Mouse (Mus musculus) G1E-ER4 (cell line): ENCODE measurements around the gene Olfr449. TPM values are rescaled to one million over a fixed set of nuclear protein-coding genes. Genes with fewer than 3 reads are reported as not detected.

Source experiments
- GATA1 ChIP-seq: IDR thresholded peaks from one replicate; pipeline ENCODE4 v1.8.0; 2012; ENCODE audit warnings: low read length, inconsistent platforms
- polyA plus RNA-seq: library from polyadenylated mRNA; stranded (reverse); fragments of >175 nt; gene quantifications from 2 replicates; pipeline ENCODE4 v1.2.3, GENCODE M21; 2012

Gene Olfr449
- not detected in 2 replicates for polyA plus RNA-seq

DNA sequence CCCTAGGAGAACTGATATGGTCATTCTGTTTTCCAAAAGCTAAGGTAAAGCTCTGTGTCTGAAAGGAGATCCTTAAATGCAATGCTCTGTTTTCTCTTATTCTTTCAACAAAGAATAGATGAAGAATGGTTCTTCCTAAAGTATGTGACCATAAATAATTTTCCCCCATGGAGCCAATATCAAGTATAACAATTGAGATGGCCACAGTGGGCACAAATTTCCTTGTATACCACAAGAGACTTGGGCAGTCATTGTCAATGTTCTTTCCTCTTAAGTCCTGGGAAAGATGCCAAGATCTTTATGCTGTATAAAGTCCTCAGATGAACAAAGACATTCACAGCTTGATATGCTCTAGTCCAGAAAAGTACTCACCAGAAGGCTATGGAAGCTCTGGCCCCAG lies at the start of gene Olfr449:
Olfr449 (plus strand) TSS at position 301 of the 400 bp plus-strand sequence.
- no peak for TF ChIP-seq GATA1

DNA sequence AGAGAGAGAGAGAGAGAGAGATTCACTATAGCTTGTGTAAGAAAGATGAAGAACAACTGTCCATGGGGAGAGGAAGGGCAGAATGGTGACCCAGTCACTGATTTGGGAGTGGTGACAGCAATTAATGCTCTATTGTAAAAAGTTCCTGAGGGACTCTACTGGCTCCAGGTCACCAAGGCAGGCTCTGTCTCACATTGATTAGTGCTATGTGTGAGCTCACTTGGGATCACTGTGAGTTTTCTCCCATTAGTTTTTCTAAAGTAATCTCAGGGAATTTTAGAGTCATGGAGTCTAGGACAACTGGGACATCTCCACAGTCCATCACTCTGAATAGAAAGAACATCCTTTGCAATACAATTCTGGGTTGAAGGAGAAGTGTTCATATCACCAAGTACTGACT lies 49.4 kb upstream of the Olfr449 start, which contains the start of gene Olfr452:
Olfr452 (plus strand) TSS at position 301 of the 400 bp plus-strand sequence.
- TF ChIP-seq GATA1, result no peak

DNA sequence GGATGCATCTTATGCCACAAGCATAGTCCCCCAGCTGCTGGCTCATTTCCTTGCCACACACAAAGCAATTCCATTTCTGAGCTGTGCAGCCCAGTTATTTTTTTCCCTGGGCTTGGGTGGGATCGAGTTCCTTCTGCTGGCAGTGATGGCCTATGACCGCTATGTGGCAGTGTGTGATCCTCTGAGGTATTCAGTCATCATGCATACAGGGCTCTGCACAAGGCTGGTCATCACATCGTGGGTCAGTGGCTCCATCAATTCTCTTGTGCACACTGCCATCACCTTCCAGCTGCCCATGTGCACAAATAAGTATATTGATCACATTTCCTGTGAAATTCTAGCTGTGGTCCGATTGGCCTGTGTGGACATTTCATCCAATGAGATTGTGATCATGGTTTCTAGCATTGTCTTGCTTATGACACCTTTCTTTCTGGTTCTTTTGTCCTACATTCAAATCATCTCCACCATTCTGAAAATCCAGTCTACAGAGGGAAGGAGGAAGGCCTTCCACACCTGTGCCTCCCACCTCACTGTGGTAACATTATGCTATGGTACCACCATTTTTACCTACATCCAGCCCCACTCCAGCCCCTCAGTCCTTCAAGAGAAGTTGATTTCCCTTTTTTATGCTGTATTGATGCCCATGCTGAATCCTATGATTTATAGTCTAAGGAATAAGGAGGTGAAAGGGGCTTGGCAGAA lies 43.8 kb upstream of the Olfr449 start:
- TF ChIP-seq GATA1, result no peak

DNA sequence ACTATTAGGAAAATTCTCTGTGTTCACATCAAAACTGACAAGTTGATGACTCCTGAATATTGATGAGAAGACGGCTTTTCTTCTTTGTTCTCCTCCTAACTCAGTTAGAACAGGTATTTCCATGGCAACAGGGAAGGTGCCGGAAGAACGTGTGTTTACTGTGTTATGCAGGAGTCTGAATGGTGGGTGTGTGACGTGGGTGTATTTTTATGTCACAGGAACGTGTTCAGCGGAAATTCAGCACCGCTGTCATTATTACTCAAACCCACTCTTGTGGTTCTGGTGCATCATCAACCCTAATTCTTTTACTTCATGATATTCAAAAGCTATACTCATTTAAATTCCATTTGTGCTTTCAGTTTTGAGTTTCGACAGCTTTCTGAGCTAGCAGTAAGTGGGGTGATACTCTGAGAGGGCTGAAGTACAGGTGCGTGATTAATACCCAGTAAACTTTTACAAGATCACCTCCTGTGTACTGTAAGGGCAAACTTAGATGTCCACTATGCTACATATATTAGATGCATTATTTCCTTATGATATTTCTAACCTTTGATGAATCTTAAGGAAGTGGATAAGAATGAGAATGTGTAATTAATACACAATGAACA lies 43.1 kb upstream of the Olfr449 start:
- TF ChIP-seq GATA1, result no peak

DNA sequence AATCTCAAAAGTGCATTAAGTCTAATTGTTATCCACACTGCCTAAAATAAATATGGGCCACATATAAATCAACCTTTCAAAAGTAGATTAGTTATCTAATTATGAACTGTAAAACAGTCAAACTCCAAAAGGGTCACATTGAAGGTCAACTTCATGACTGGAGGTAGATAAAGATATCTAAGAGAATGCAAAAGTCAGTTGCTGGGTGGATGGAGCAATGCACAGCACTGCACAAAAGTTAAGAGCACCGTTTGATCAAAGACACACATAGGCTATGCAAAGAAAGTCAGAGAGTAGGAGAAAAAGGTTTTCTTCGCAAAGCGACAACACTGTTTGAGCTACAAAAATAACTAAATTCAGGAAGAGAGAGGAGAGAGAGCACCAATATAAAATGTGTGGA lies 39.2 kb upstream of the Olfr449 start:
- no peak for TF ChIP-seq GATA1

DNA sequence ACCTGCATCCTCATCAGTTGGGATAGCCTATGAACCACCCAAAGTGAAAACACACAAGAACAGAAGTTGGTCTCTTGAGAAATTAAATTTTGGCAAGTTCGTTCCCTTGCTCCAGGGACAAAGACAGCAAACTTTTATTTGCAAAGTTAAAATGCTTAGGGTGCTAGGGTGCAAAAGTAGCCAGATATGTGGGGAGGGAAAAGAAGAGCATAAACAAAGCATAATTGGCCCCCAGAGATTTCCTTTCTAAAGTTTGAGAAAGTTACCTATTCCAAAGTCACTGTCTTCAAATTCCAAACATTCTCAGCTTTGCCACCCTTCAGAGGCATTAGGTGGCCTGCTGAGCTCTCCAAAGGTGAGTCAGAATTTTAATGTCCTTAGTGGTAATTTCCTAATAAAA lies 22.5 kb upstream of the Olfr449 start, which contains the start of gene Olfr450:
Olfr450 (plus strand) TSS at position 301 of the 400 bp plus-strand sequence.
- no peak for TF ChIP-seq GATA1

DNA sequence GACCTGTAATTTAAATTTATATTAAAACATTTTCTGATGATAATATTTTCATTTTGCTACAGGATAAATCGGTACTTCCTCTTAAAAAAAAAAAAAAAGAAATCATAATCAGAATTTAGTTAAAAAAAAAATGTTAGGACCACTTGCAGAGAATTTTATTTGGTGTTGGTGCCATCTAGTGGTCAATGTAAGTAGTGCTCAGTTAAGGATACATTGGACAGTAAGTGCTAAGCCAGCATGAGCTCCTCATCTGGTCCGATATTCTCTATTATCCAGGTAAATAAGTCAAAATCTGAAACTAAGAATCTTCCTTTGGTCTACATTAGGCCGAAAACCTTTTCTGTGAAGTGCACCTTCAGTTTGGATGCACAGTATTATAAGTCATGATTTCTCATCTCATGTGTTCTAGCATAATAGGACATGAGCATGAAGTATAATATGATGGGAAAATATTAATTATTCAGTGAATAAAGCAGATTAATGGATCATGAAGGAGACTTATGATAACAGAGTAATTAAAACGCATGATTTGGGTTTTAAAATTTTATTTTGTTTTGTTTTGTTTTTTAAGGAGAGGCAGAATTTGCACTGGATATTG lies 26.1 kb downstream of the Olfr449 start:
- no peak for TF ChIP-seq GATA1

DNA sequence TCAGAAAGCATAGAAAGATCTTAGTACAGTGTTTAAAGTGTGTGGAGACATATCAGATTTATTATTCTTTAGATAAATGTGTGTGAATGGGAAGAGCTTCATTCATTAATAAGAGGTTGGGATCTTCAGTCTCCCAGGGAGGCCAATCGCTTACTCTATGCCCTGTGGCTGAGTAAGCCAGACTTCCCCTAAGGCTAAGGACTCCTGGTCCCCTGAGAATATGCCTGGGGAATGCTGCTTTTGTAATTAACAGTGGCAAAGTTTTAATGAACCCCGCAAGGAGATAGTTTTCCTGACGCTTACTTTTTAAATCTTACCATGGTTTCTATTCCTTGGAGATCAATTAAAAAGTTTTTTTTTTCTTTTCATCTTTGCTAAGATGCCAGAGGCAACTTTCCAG lies 35.5 kb downstream of the Olfr449 start:
- no peak for TF ChIP-seq GATA1

DNA sequence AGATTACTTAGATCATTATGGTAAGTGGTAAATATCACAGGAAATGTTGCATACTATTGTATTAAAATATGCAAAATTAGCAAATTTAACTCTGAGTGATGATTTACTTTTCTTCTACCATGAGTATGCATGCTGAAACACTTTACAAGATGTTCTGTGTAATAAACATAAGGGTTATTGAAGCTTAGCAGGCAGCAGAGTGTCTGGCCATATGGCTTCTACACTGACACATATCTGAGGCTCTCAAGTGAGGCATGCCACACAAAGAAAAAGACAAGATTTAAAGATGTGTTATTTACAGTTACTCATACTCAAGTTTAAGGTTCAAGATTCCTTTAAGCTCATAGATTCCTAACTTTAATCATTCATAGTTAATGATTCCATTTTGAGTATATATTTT lies 42.1 kb downstream of the Olfr449 start:
- no peak for TF ChIP-seq GATA1

Other genes with a start within 250 kb of the Olfr449 start
- not detected in 2 replicates for gene Tcaf3, start 236.7 kb upstream of the Olfr449 start, polyA plus RNA-seq
- not detected in 2 replicates for gene Tcaf2, start 189.1 kb upstream of the Olfr449 start, polyA plus RNA-seq
- gene Tcaf1, start 124.3 kb upstream of the Olfr449 start, polyA plus RNA-seq, result not detected in 2 replicates
- not detected in 2 replicates for gene Olfr453, start 95.0 kb upstream of the Olfr449 start, polyA plus RNA-seq
- gene Olfr38, start 78.0 kb upstream of the Olfr449 start, polyA plus RNA-seq, result not detected in 2 replicates
- gene Olfr452, start 49.3 kb upstream of the Olfr449 start, polyA plus RNA-seq, result not detected in 2 replicates
- gene Olfr450, start 22.4 kb upstream of the Olfr449 start, polyA plus RNA-seq, result not detected in 2 replicates
- gene Olfr448, start 56.1 kb downstream of the Olfr449 start, polyA plus RNA-seq, result not detected in 2 replicates
- gene Olfr447, start 74.5 kb downstream of the Olfr449 start, polyA plus RNA-seq, result not detected in 2 replicates
- not detected in 2 replicates for gene Olfr446, start 87.0 kb downstream of the Olfr449 start, polyA plus RNA-seq
- not detected in 2 replicates for gene Olfr444, start 114.7 kb downstream of the Olfr449 start, polyA plus RNA-seq